Mouse (Mus musculus) gastrocnemius, adult 18-20 months (tissue): ENCODE measurements around the gene Olfr1313. TPM values are rescaled to one million over a fixed set of nuclear protein-coding genes. Genes with fewer than 3 reads are reported as not detected.
"Not testable (repeated sequence)": the region's sequence is repeated elsewhere in the genome, so short reads cannot be mapped to it uniquely, and the experiment has no call there.

ENCODE experiments used
- DNase-seq: peaks from one replicate; pipeline ENCODE4 v3.0.0; 2021; ENCODE audit warnings: low spot score
- long read RNA-seq, 2 experiments: library from polyadenylated mRNA; stranded (forward); transcript quantifications; one replicate each; pipeline ENCODE4 v2.0.0; 2021
- total RNA-seq, 2 experiments: library from RNA; stranded (reverse); gene quantifications; 2 replicates each; pipeline ENCODE4 v1.2.3; 2021

Olfr1313 gene
- not detected for total RNA-seq
- long read RNA-seq, experiment 1 = 0 reads
- long read RNA-seq, experiment 2 = 0 reads

DNA sequence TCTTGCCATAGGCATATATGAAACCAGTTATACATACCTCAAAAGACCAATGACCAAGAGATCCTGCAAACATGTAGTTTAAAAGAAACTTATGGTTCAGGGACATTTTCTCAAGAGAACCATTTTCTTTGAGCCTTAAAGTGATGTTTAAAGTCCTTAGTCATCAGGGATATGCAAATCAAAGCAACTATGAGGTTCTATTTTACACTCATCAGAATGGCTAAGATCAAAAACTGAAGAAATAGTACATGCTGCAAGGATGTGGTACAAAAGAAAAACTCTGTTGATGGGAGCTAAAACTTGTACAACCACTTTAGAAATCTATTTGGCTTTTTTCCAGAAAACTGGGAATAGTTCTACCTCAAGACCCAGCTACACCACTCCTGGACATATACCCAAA is at the start of gene Olfr1313:
TSS of gene Olfr1313 (minus strand) at position 101 of the 400 bp plus-strand sequence.
- DNase-seq = no peak

DNA sequence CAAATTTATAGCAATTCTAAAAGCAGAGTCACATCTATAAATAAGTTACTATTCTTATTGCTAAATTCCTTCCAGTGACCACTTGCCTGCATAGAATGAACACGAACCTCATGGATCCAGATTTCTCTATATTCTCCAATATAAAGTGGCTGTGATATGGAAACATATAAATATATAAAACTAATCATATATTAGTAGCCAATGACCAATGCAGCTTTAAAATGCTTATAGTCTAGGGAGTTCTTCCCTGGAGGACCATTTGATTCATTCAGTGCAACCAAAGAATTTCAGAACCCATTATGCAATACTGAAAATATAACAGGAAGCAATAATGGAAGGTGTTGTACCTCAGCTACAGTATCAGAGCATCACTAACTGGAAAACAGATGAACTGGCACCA is 37.7 kb upstream of the Olfr1313 start, which contains the start of gene Olfr1315-ps1:
TSS of gene Olfr1315-ps1 (minus strand) at position 101 of the 400 bp plus-strand sequence.
- DNase-seq = no peak

DNA sequence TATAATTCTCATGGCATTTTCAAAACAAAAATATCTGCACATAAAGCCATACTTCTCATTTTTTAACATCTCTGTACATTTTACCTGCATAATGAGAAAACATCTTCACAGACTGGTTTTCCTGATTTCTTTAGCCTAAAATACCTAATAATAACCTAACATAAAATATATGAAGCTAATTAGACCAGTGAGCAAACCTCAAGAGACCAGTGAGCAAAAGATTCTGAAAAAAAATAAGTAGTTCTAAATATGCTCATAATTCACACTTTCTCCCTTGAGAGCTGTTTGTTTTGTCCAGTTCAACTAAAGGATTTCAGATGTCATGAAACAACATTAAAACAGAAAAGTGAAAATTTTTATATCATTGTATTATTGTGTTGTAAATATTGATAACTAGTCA is 19.0 kb upstream of the Olfr1313 start, which contains the start of gene Olfr1314:
TSS of gene Olfr1314 (minus strand) at position 101 of the 400 bp plus-strand sequence.
- no peak for DNase-seq

DNA sequence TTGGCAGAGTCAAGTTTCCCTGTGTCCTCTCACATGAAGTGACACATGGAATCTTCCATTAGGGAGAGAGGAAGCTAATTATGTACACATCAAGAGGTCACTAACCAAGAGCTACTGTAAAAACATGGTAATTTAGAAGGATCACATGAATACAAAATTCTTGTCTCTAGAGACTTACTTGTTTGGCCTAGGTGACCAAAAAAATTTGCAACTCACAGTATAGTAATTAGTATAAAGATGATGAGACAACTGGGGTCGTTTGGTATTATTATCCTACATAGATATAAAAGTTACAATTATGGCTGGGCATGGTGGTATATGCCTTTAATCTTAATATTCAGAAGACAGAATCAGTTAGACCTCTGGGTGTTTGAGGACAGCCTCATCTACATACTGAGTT is 27.5 kb downstream of the Olfr1313 start, which contains the start of gene Olfr1312:
TSS of gene Olfr1312 (minus strand) at position 101 of the 400 bp plus-strand sequence.
- no peak for DNase-seq

DNA sequence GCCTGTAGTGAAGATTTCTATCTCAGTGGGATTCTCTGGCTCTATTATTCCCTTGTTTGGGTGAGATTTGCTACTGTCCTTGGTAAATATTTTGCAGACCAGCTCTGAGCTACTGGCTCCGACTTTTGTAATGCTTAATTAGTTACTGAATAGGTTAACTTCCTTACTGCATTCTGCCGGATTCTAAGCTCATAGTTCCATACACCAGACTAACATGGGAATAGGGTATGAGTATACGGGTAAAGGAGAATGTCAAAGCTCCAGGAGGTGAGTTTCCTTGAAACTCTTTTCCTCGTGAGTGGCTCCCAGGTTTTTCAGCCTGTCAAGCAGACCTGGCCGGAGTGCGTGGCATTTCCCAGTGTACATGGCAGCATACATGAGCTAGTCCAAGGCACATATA is 50.7 kb downstream of the Olfr1313 start:
- not testable (repeated sequence) for DNase-seq

DNA sequence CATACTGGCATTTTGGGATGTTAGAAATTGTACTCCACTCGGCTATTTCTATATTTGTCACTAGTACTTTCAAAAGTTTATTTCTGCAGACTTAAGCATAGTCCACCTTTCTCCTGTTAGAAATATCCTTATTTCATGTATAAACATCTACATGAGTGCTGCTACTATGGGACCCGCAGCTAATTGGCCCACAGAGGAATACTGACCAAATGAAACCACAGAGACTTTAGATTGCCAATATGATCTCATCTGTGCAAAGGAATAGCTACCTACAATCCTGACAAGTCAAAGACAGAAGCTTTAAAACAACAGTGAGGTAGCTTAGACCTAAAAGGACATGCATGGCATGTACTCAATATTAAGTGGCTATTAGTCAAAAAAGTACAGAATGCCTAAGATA is 53.3 kb downstream of the Olfr1313 start, which contains the start of gene Olfr1311:
TSS of gene Olfr1311 (minus strand) at position 101 of the 400 bp plus-strand sequence.
- no peak for DNase-seq

Other genes starting within 250 kb of the Olfr1313 start
- gene Olfr1305, start 200.7 kb downstream of the Olfr1313 start, total RNA-seq = not detected
- gene Olfr1306, start 161.6 kb downstream of the Olfr1313 start, total RNA-seq = not detected
- not detected for gene Olfr1307, start 128.4 kb downstream of the Olfr1313 start, total RNA-seq
- not detected for gene Olfr1308, start 112.9 kb downstream of the Olfr1313 start, total RNA-seq
- not detected for gene Olfr1309, start 87.6 kb downstream of the Olfr1313 start, total RNA-seq
- not detected for gene Olfr1310, start 65.1 kb downstream of the Olfr1313 start, total RNA-seq
- gene Olfr1311, start 53.4 kb downstream of the Olfr1313 start, total RNA-seq = not detected
- gene Olfr1312, start 27.6 kb downstream of the Olfr1313 start, total RNA-seq = not detected
- not detected for gene Olfr1314, start 18.9 kb upstream of the Olfr1313 start, total RNA-seq
- not detected for gene Olfr1315-ps1, start 37.6 kb upstream of the Olfr1313 start, total RNA-seq
- gene Olfr1316, start 57.1 kb upstream of the Olfr1313 start, total RNA-seq = not detected
- gene Olfr1317, start 62.5 kb upstream of the Olfr1313 start, total RNA-seq = not detected
- gene Olfr1318, start 76.4 kb upstream of the Olfr1313 start, total RNA-seq = not detected
- 1 to 10 TPM in 1 of 2 experiments, under 1 TPM in 1; 0.82 to 1.1 TPM for gene Lpcat4, start 161.6 kb upstream of the Olfr1313 start, total RNA-seq
- gene Nutm1, start 181.4 kb upstream of the Olfr1313 start, total RNA-seq = not detected
- 10 to 100 TPM; 52.3 to 59.1 TPM for gene Nop10, start 184.1 kb upstream of the Olfr1313 start, total RNA-seq
- 10 to 100 TPM; 26.2 to 26.4 TPM for gene Slc12a6, start 188.0 kb upstream of the Olfr1313 start, total RNA-seq
- gene Gm21985, start 188.5 kb upstream of the Olfr1313 start, total RNA-seq = under 1 TPM; 0.24 to 0.80 TPM